Comparison of ENCODE assay signal across 18 mouse cellular contexts in genomic region chr10:17719646-17720045, GRCm38 (mm10). TPM values are rescaled to one million over a fixed set of nuclear protein-coding genes. Genes with fewer than 3 reads are reported as not detected.
A peak's percentile ranks its signal among the peaks of the same experiment; 100 is the strongest.
DNase-seq lines count a peak whose midpoint lies in the region; ATAC-seq and TF ChIP-seq lines count a peak whose summit lies in the region.
"Had no signal": no experiment of that assay in that cellular context is flagged by ENCODE, and none has a peak within 500 bp of the region (broad histone marks: within the 10 kb centered on the region; RNA-seq: fewer than 3 reads in every experiment).

No protein-coding gene starts in this region.

- H3K27me3 ChIP-seq in heart, embryonic 10.5 days (ENCODE audit: insufficient read depth, poor library complexity, severe bottlenecking): no peaks in the 10 kb centered on the region
- no peaks in the 10 kb centered on the region for H3K27me3 ChIP-seq in liver, adult 2 months (ENCODE audit: control insufficient read depth, insufficient read depth, low read length)
- no peaks in the 10 kb centered on the region for H3K27me3 ChIP-seq in liver, embryonic 11.5 days (replicated peaks; ENCODE audit: control insufficient read depth, insufficient read depth, low read length)
- no peaks in the 10 kb centered on the region for H3K27me3 ChIP-seq in lung, postnatal 0 days (replicated peaks; ENCODE audit: insufficient read depth, low read length)
- H3K27me3 ChIP-seq: embryonic facial prominence, embryonic 13.5 days; embryonic facial prominence, embryonic 15.5 days; forebrain, embryonic 12.5 days had no signal

- TF ChIP-seq EP300 in lung, postnatal 0 days (IDR thresholded peaks at IDR 0.05): no peak

- peaks cover 20% of the 10 kb centered on the region for H3K4me1 ChIP-seq in heart, embryonic 10.5 days
- H3K4me1 ChIP-seq in liver, adult 2 months (ENCODE audit: control insufficient read depth, insufficient read depth, low read length): no peaks in the 10 kb centered on the region; the same call in 1 of the 2 replicates
- peaks cover 31% of the 10 kb centered on the region for H3K4me1 ChIP-seq in liver, embryonic 11.5 days (replicated peaks; ENCODE audit: control insufficient read depth, insufficient read depth, low read length)
- H3K4me1 ChIP-seq in lung, postnatal 0 days (ENCODE audit: insufficient read depth, low read depth, low read length): no peaks in the 10 kb centered on the region
- H3K4me1 ChIP-seq: embryonic facial prominence, embryonic 13.5 days; embryonic facial prominence, embryonic 15.5 days; forebrain, embryonic 12.5 days had no signal

- H3K79me2 ChIP-seq in liver, adult 2 months (ENCODE audit: control insufficient read depth, insufficient read depth, low read length): peaks cover 10% of the 10 kb centered on the region; the same call in 1 of the 2 replicates

- intact Hi-C loops in heart, postnatal 10 days (cut with DNase I): loop anchor here (5.0 to 10.0 kb wide), 9 partner anchors 157 to 1375 kb away; no protein-coding TSS in a partner anchor

- H3K9me3 ChIP-seq in heart, embryonic 10.5 days: no peaks in the 10 kb centered on the region
- H3K9me3 ChIP-seq in liver, embryonic 11.5 days (ENCODE audit: control insufficient read depth, low read length): no peaks in the 10 kb centered on the region
- H3K9me3 ChIP-seq in lung, postnatal 0 days (ENCODE audit: low read length): no peaks in the 10 kb centered on the region
- H3K9me3 ChIP-seq: embryonic facial prominence, embryonic 13.5 days; embryonic facial prominence, embryonic 15.5 days; forebrain, embryonic 10.5 days; forebrain, embryonic 12.5 days had no signal

- H3K4me2 ChIP-seq in liver, embryonic 11.5 days: no peak overlapping the region; the same call in 1 of the 2 replicates
- H3K4me2 ChIP-seq in lung, postnatal 0 days (replicated peaks; ENCODE audit: low read depth, low read length): no peak overlapping the region
- H3K4me2 ChIP-seq: embryonic facial prominence, embryonic 13.5 days; embryonic facial prominence, embryonic 15.5 days; forebrain, embryonic 12.5 days had no signal

- 88% methylated on average over 5 of the region's 5 CpGs for WGBS in heart, embryonic 10.5 days
- WGBS in liver, adult 2 months: 39% methylated on average over 5 of the region's 5 CpGs
- WGBS in liver, embryonic 11.5 days: 85% methylated on average over 5 of the region's 5 CpGs
- 61% methylated on average over 5 of the region's 5 CpGs for WGBS in lung, postnatal 0 days

- H3K4me3 ChIP-seq in heart, embryonic 10.5 days: no peak overlapping the region
- no peak overlapping the region for H3K4me3 ChIP-seq in liver, adult 2 months (ENCODE audit: insufficient read depth, low read depth, low read length)
- H3K4me3 ChIP-seq in liver, embryonic 11.5 days (ENCODE audit: low read depth, low read length): no peak overlapping the region
- H3K4me3 ChIP-seq in lung, postnatal 0 days (ENCODE audit: low read depth, low read length): no peak overlapping the region
- H3K4me3 ChIP-seq: embryonic facial prominence, embryonic 13.5 days; embryonic facial prominence, embryonic 15.5 days; erythroblast, embryonic 14.5 days; forebrain, embryonic 10.5 days; forebrain, embryonic 12.5 days had no signal

- TF ChIP-seq CTCF in liver, adult 2 months (IDR thresholded peaks at IDR 0.05; ENCODE audit: low read depth, low read length): no peak
- no peak for TF ChIP-seq CTCF in lung, postnatal 0 days (IDR thresholded peaks at IDR 0.05)

- H3K9ac ChIP-seq in liver, adult 2 months (ENCODE audit: low read depth, low read length): no peak overlapping the region
- no peak overlapping the region for H3K9ac ChIP-seq in liver, embryonic 11.5 days (ENCODE audit: low read depth, low read length)
- no peak overlapping the region for H3K9ac ChIP-seq in lung, postnatal 0 days (replicated peaks; ENCODE audit: low read depth)
- H3K9ac ChIP-seq: embryonic facial prominence, embryonic 13.5 days; embryonic facial prominence, embryonic 15.5 days; forebrain, embryonic 12.5 days had no signal

- no peak for TF ChIP-seq POLR2A in liver, adult 2 months (IDR thresholded peaks at IDR 0.05; ENCODE audit: extremely low read depth, insufficient read depth, low read length)

- H3K36me3 ChIP-seq in heart, embryonic 10.5 days: no peaks in the 10 kb centered on the region; the same call in 1 of the 2 replicates
- H3K36me3 ChIP-seq in liver, adult 2 months (ENCODE audit: control insufficient read depth, insufficient read depth, low read length): no peaks in the 10 kb centered on the region
- peaks cover 3% of the 10 kb centered on the region; the same call in 1 of the 2 replicates for H3K36me3 ChIP-seq in liver, embryonic 11.5 days (ENCODE audit: control insufficient read depth, insufficient read depth, low read length)
- H3K36me3 ChIP-seq in lung, postnatal 0 days (ENCODE audit: insufficient read depth, low read length): no peaks in the 10 kb centered on the region
- H3K36me3 ChIP-seq: embryonic facial prominence, embryonic 13.5 days; embryonic facial prominence, embryonic 15.5 days; forebrain, embryonic 12.5 days had no signal

- DNase-seq in heart, embryonic 10.5 days (ENCODE audit: low spot score): no peak
- no peak for DNase-seq in heart, postnatal 10 days
- DNase-seq in liver, adult 2 months (ENCODE audit: extremely low read depth, low read depth, low spot score): peak; percentile 53
- DNase-seq in liver, embryonic 11.5 days (ENCODE audit: low spot score): no peak
- peak; percentile 23 for DNase-seq in lung, postnatal 0 days (ENCODE audit: low spot score)
- no peak for DNase-seq in lung, postnatal 25 days (ENCODE audit: low spot score)
- DNase-seq: adrenal gland, postnatal 10 days; adrenal gland, postnatal 25 days; cerebellum, adult 11 months; cerebellum, adult 8-10 months; cerebellum, postnatal 36 days; embryo, embryonic 11 days had no signal

- H3K27ac ChIP-seq in heart, embryonic 10.5 days: peak overlapping the region; percentile 56; the same call in 1 of the 2 replicates
- no peak overlapping the region for H3K27ac ChIP-seq in liver, adult 2 months (replicated peaks; ENCODE audit: insufficient read depth, low read depth, low read length)
- H3K27ac ChIP-seq in liver, embryonic 11.5 days (ENCODE audit: low read depth, low read length): no peak overlapping the region
- no peak overlapping the region for H3K27ac ChIP-seq in lung, postnatal 0 days (ENCODE audit: low read length)
- H3K27ac ChIP-seq: embryonic facial prominence, embryonic 13.5 days; embryonic facial prominence, embryonic 15.5 days; forebrain, embryonic 10.5 days; forebrain, embryonic 12.5 days had no signal

- no peak for ATAC-seq in liver, embryonic 11.5 days (replicated peaks; ENCODE audit: low FRiP score)
- ATAC-seq in lung, postnatal 0 days: no peak
- ATAC-seq: forebrain, embryonic 14.5 days had no signal

RNA-seq across cellular contexts. Expression of gene Cited2, which starts 3.4 kb away (rescaled TPM):
- polyA plus RNA-seq in heart, embryonic 10.5 days (2016; fragmentation: Nextera tagmentation; extraction: Ambion mirVana): 40.4 and 60.1 TPM in 2 replicates
- total RNA-seq in heart, postnatal 10 days (2021): 10 to 100 TPM; 29.7 to 32.9 TPM
- 9.2 and 9.7 TPM in 2 replicates for total RNA-seq in liver, adult 2 months (2014; rRNA removed)
- polyA plus RNA-seq in liver, adult 2 months (2012; rRNA removed): 25.6 and 25.9 TPM in 2 replicates
- 50.7 and 50.8 TPM in 2 replicates for polyA plus RNA-seq in liver, embryonic 11.5 days (2014; fragmentation: Nextera tagmentation; extraction: Ambion mirVana)
- polyA plus RNA-seq in lung, postnatal 0 days (2015; fragmentation: Nextera tagmentation; extraction: Ambion mirVana): 53.4 and 57.9 TPM in 2 replicates

Comparison
In these comparisons a context has a peak if more than half of its experiments do, and no peak if none do; other contexts are left out.
1. DNase-seq: peak in liver, adult 2 months (single experiment) and lung, postnatal 0 days (single experiment); none in heart, embryonic 10.5 days (single experiment), heart, postnatal 10 days (0 of 2), liver, embryonic 11.5 days (single experiment) and lung, postnatal 25 days (single experiment).